Mouse (Mus musculus): ENCODE data around the gene Cxcl3. TPM values are rescaled to one million over a fixed set of nuclear protein-coding genes. Genes with fewer than 3 reads are reported as not detected.
A peak's percentile ranks its signal among the peaks of the same experiment; 100 is the strongest.
"Not testable (repeated sequence)": the region's sequence is repeated elsewhere in the genome, so short reads cannot be mapped to it uniquely, and the experiment has no call there.

Gene Cxcl3
- polyA plus RNA-seq, 1 experiment: 1.5 TPM

- DNase-seq: no peak
- Histone ChIP-seq H3K4me1 (ENCODE audit: control insufficient read depth, insufficient read depth, low read length) (0 out of 2 replicates have a peak, but pooled peaks cover 2% of the 10 kb centered on the region), H3K4me3 (replicated peaks; ENCODE audit: extremely low read depth, low read depth, low read length) (no peak overlapping the region)
These were observed 2.2 kb downstream of the Cxcl3 start for GRCm38 (mm10) chr5:90788114-90788513.

DNA sequence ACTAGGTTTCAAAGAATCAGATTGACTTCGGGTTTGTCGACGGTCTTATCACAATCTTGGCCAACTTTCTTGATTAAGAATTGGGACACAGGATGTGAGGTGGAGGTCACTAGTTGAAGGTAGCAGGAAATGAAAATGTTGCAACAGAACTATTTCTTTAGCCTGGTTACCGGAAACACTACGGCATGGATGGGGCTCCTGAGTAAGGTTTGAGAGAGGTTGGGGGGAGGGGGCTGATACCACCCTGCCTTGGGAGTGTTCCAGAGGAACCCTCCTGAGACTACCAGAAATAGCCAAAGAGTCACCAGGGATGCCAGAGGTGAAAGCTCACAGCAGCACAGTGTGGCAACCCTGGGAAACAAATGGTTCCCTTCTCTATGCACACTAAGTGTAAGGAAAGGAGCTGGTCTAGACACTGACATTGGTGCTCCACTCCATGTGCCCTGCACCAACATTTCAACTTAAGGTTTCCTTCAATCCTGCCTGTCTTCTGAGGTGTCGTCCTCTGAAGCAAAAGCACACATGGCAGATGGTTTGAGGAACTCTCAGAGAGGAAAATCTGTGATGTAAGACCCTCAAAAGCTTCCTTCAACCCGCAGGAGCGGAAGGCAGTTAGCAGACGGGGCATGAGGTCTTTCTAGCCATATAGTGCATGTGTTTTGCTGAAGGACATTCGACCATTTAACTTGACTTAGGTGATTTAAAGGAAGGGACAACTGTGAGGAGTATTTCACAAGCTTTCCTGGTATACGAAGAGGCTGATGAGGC lies 3.6 kb downstream of the Cxcl3 start:
- TF ChIP-seq POLR2A (IDR thresholded peaks at IDR 0.05; ENCODE audit: borderline replicate concordance, extremely low read depth, low read depth, low read length): no peak
- TF ChIP-seq CTCF (IDR thresholded peaks at IDR 0.05; ENCODE audit: insufficient read depth, low read length): no peak
- DNase-seq: peak; percentile 23
- 35% methylated on average over 11 of the region's 11 CpGs for WGBS

More at GRCm38 (mm10) chr5:90788114-90788513, 2.2 kb downstream of the Cxcl3 start:
- no peak for TF ChIP-seq CTCF (IDR thresholded peaks at IDR 0.05; ENCODE audit: insufficient read depth, low read length)
- no peak for TF ChIP-seq POLR2A (IDR thresholded peaks at IDR 0.05; ENCODE audit: borderline replicate concordance, extremely low read depth, low read depth, low read length)
- WGBS: 82% methylated on average over 4 of the region's 4 CpGs

GRCm38 (mm10) chr5:90790074-90790502 lies 4.2 kb downstream of the Cxcl3 start:
- Histone ChIP-seq H3K4me3 (replicated peaks; ENCODE audit: extremely low read depth, low read depth, low read length) (no peak overlapping the region), H3K4me1 (ENCODE audit: control insufficient read depth, insufficient read depth, low read length) (peaks cover 2% of the 10 kb centered on the region; the same call in 1 of the 2 replicates)
- 26% methylated on average over 8 of the region's 8 CpGs for WGBS
- TF ChIP-seq POLR2A (IDR thresholded peaks at IDR 0.05; ENCODE audit: borderline replicate concordance, extremely low read depth, low read depth, low read length) (no peak), CTCF (IDR thresholded peaks at IDR 0.05; ENCODE audit: insufficient read depth, low read length) (no peak)
- DNase-seq: peak; percentile 54

More for the DNA sequence above, 3.6 kb downstream of the Cxcl3 start:
- Histone ChIP-seq H3K4me3 (replicated peaks; ENCODE audit: extremely low read depth, low read depth, low read length) (no peak overlapping the region), H3K4me1 (ENCODE audit: control insufficient read depth, insufficient read depth, low read length) (peaks cover 2% of the 10 kb centered on the region; the same call in 1 of the 2 replicates)

DNA sequence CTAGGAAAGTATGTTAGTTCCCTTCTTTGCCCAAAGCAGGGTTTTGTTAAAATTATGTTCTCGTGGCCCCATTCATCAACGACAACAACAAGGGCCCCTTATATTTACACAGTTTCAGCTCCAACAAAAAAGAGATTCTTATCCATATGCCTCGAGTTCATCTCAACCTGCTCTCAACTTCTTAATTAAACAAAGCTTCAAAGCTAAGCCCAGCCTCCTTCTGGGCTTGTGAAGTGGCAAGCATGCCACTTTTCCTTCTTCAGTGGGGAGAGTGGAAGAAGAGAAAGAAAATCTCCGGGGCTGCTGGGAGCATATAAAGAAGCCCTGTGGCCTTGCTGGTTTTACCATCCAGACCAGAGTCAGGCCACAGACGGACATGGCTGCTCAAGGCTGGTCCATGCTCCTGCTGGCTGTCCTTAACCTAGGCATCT lies 8.3 kb downstream of the Cxcl3 start, which contains the start of gene Cxcl15:
Gene Cxcl15, plus strand, starts transcription at position 340 of the 431 bp plus-strand sequence.
- Histone ChIP-seq H3K4me3 (replicated peaks; ENCODE audit: extremely low read depth, low read depth, low read length) (peak within 1 kb of the TSS; percentile 68), H3K4me1 (ENCODE audit: control insufficient read depth, insufficient read depth, low read length) (peaks cover 2% of the 10 kb centered on the region; the same call in 1 of the 2 replicates)
- 44% methylated on average over 5 of the region's 5 CpGs for WGBS
- peak; percentile 57 for DNase-seq
- TF ChIP-seq POLR2A (IDR thresholded peaks at IDR 0.05; ENCODE audit: borderline replicate concordance, extremely low read depth, low read depth, low read length) (peak; percentile 86; the same call in 1 of the 2 replicates), CTCF (IDR thresholded peaks at IDR 0.05; ENCODE audit: insufficient read depth, low read length) (no peak)

DNA sequence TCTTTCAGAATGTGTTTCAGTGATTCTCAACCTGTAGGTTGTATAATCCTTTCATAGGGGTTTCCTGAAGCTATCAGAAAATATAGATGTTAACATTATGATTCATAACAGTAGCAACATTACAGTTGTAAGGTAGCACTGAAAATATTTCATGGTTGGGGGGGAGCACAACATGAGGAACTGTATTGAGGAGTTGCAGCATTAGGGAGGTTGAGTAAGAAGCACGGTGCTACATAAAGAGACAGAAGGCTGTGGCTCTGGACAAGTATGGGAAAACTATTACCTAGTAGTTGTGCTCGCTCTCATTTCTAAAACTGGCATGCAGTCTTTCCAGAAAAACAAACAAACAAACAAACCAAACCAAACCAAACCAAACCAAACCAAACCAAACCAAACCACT lies 9.5 kb downstream of the Cxcl3 start:
- 64% methylated on average over 2 of the region's 2 CpGs for WGBS
- DNase-seq; H3K4me3 ChIP-seq (replicated peaks; ENCODE audit: extremely low read depth, low read depth, low read length); H3K4me1 ChIP-seq (ENCODE audit: control insufficient read depth, insufficient read depth, low read length): not testable (repeated sequence)

- no peak for DNase-seq
- H3K4me1 ChIP-seq (ENCODE audit: control insufficient read depth, insufficient read depth, low read length): no peaks in the 10 kb centered on the region
- no peak overlapping the region for H3K4me3 ChIP-seq (replicated peaks; ENCODE audit: extremely low read depth, low read depth, low read length)
- TF ChIP-seq POLR2A (IDR thresholded peaks at IDR 0.05; ENCODE audit: borderline replicate concordance, extremely low read depth, low read depth, low read length): no peak; the same call in 1 of the 2 replicates
- TF ChIP-seq CTCF (IDR thresholded peaks at IDR 0.05; ENCODE audit: insufficient read depth, low read length): no peak
These were observed 18.7 kb downstream of the Cxcl3 start for GRCm38 (mm10) chr5:90804574-90804973.

- Histone ChIP-seq H3K4me3 (replicated peaks; ENCODE audit: extremely low read depth, low read depth, low read length) (no peak overlapping the region), H3K4me1 (ENCODE audit: control insufficient read depth, insufficient read depth, low read length) (no peaks in the 10 kb centered on the region)
- TF ChIP-seq POLR2A (IDR thresholded peaks at IDR 0.05; ENCODE audit: borderline replicate concordance, extremely low read depth, low read depth, low read length) (no peak), CTCF (IDR thresholded peaks at IDR 0.05; ENCODE audit: insufficient read depth, low read length) (no peak)
- no peak for DNase-seq
These were observed 20.1 kb downstream of the Cxcl3 start for GRCm38 (mm10) chr5:90806050-90806449.

- 66% methylated on average over 3 of the region's 3 CpGs for WGBS
- Histone ChIP-seq H3K4me1 (ENCODE audit: control insufficient read depth, insufficient read depth, low read length) (no peaks in the 10 kb centered on the region), H3K4me3 (replicated peaks; ENCODE audit: extremely low read depth, low read depth, low read length) (no peak overlapping the region)
- TF ChIP-seq POLR2A (IDR thresholded peaks at IDR 0.05; ENCODE audit: borderline replicate concordance, extremely low read depth, low read depth, low read length) (no peak), CTCF (IDR thresholded peaks at IDR 0.05; ENCODE audit: insufficient read depth, low read length) (no peak)
- no peak for DNase-seq
These were observed 21.5 kb downstream of the Cxcl3 start for GRCm38 (mm10) chr5:90807176-90807950.

- Histone ChIP-seq H3K4me1 (ENCODE audit: control insufficient read depth, insufficient read depth, low read length) (no peaks in the 10 kb centered on the region), H3K4me3 (replicated peaks; ENCODE audit: extremely low read depth, low read depth, low read length) (no peak overlapping the region)
- TF ChIP-seq CTCF (IDR thresholded peaks at IDR 0.05; ENCODE audit: insufficient read depth, low read length) (no peak), POLR2A (IDR thresholded peaks at IDR 0.05; ENCODE audit: borderline replicate concordance, extremely low read depth, low read depth, low read length) (no peak)
- DNase-seq: no peak
These were observed 33.9 kb downstream of the Cxcl3 start for GRCm38 (mm10) chr5:90819756-90820155.

Data from lung, adult 2 months (tissue).